Mouse (Mus musculus): ENCODE measurements around the gene Ptpn20.

- TF ChIP-seq EP300 (IDR thresholded peaks at IDR 0.05; ENCODE audit: low read depth) (no peak), CTCF (IDR thresholded peaks at IDR 0.05; ENCODE audit: low read depth) (no peak)
These were observed 93.8 kb downstream of the Ptpn20 start for GRCm38 (mm10) chr14:33682768-33683167.

All from heart, postnatal 0 days (tissue).